Mouse (Mus musculus) midbrain, embryonic 11.5 days (tissue): ENCODE results near the gene Mmp14. TPM values are rescaled to one million over a fixed set of nuclear protein-coding genes. Genes with fewer than 3 reads are reported as not detected.
A peak's percentile ranks its signal among the peaks of the same experiment; 100 is the strongest.

ENCODE experiments used
- ATAC-seq: fragments of 200-750 bp; cut with Nextera tagmentation; 2 replicates; pipeline ENCODE4 v1.8.0; 2017; ENCODE audit warnings: moderate TSS enrichment, moderate library complexity; ENCODE audit not compliant: low FRiP score
- DNase-seq: peaks from one replicate; pipeline ENCODE4 v3.0.0; 2015; ENCODE audit warnings: low spot score; ENCODE audit errors: missing footprints
- H3K27ac ChIP-seq: fragments of 300-500 bp; sonication (generic); 2 replicates; pipeline ENCODE4 v1.5.1; 2014; ENCODE audit warnings: low read depth, low read length
- H3K27me3 ChIP-seq: fragments of 300-500 bp; sonication (generic); 2 replicates; pipeline ENCODE4 v1.6.1; 2014; ENCODE audit warnings: mild to moderate bottlenecking, low read length, moderate library complexity, mixed read lengths; ENCODE audit not compliant: control insufficient read depth, insufficient read depth
- H3K36me3 ChIP-seq: fragments of 300-500 bp; sonication (generic); 2 replicates; pipeline ENCODE4 v1.6.1; 2014; ENCODE audit warnings: mild to moderate bottlenecking, low read length, moderate library complexity, mixed read lengths; ENCODE audit not compliant: control insufficient read depth, insufficient read depth
- H3K4me1 ChIP-seq: fragments of 300-500 bp; sonication (generic); 2 replicates; pipeline ENCODE4 v1.6.1; 2014; ENCODE audit warnings: low read length; ENCODE audit not compliant: control insufficient read depth, insufficient read depth
- H3K4me2 ChIP-seq: fragments of 300-500 bp; sonication (generic); 2 replicates; pipeline ENCODE4 v1.6.1; 2014; ENCODE audit warnings: mild to moderate bottlenecking, moderate library complexity
- H3K4me3 ChIP-seq: fragments of 300-500 bp; sonication (generic); 2 replicates; pipeline ENCODE4 v1.5.1; 2014; ENCODE audit warnings: low read depth, low read length
- H3K9ac ChIP-seq: fragments of 300-500 bp; sonication (generic); 2 replicates; pipeline ENCODE4 v1.6.1; 2014; ENCODE audit warnings: low read length
- H3K9me3 ChIP-seq: fragments of 300-500 bp; sonication (generic); 2 replicates; pipeline ENCODE4 v1.6.1; 2016; ENCODE audit warnings: low read length; ENCODE audit not compliant: control insufficient read depth
- WGBS: fragments of 180-500 bp; shearing (Covaris S2); extraction: QIAGEN DNeasy Blood & Tissue Kit; methylation state at CpG from one replicate; pipeline ENCODE4 v1.1.7; 2014; 5-methylcytosine and 5-hydroxymethylcytosine counted together
- polyA plus RNA-seq: library from polyadenylated mRNA; unstranded; fragments of >200 nt; fragmentation: Nextera tagmentation; extraction: Ambion mirVana; gene quantifications from 2 replicates; pipeline ENCODE4 v1.2.1, GENCODE M21; 2014

Mmp14 gene
- polyA plus RNA-seq, result 57.4 and 57.5 TPM in 2 replicates

DNA sequence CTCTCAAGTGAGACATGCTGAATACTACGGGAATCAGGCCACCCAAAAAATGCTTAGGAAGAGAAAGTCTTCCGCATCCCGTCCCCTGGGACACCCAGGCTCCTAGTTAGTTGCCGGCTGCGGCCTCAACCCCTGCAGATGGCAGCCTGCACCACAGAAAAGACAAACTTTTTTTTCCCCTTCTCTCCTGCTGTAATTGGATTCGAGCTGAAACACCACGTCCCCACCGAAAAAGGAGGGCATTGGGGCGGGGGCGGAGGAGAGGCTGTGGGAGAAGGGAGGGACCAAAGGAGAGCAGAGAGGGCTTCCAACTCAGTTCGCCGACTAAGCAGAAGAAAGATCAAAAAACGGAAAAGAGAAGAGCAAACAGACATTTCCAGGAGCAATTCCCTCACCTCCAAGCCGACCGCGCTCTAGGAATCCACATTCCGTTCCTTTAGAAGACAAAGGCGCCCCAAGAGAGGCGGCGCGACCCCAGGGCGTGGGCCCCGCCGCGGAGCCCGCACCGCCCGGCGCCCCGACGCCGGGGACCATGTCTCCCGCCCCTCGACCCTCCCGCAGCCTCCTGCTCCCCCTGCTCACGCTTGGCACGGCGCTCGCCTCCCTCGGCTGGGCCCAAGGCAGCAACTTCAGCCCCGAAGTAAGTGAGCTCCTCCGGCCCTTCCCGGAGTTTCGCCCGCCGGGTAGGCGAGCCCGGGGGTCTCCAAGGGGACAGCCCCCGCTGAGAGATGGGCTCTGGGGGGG is at the start of gene Mmp14:
Gene Mmp14, plus strand, starts transcription at position 279 of the 744 bp plus-strand sequence.
- DNase-seq, result peak; percentile 95
- H3K27me3 ChIP-seq, result peaks cover 7% of the 10 kb centered on the region; the same call in 1 of the 2 replicates
- peak within 1 kb of the TSS; percentile 54 for H3K4me2 ChIP-seq
- WGBS, result under 1% methylated on average over 43 of the region's 49 CpGs
- no peaks in the 10 kb centered on the region for H3K9me3 ChIP-seq
- H3K27ac ChIP-seq, result peak within 1 kb of the TSS; percentile 70
- peak within 1 kb of the TSS; percentile 41 for H3K4me3 ChIP-seq
- peak; percentile 44 for ATAC-seq
- peaks cover 23% of the 10 kb centered on the region for H3K4me1 ChIP-seq
- no peaks in the 10 kb centered on the region for H3K36me3 ChIP-seq
- H3K9ac ChIP-seq, result peak within 1 kb of the TSS; percentile 69

DNA sequence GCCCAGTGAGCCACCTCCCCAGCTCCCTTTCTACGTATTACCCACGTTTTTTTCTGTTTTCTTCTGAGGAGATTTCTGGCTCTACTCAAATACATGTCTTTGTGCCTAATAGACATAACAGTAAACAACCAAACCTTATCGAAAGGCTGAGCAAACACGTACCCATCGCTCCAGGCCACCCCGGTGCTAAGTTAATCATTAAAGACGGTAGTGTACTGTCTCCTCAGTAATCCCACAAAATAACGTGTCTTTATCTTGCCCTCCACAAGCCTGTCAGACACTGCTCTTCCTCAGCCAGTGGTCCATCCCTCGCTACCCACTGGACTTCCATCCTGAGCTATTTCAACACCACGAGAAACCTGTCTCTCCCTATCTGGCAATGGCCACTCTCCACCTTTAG is 49.6 kb upstream of the Mmp14 start:
- Histone ChIP-seq H3K9ac (no peak overlapping the region), H3K4me3 (no peak overlapping the region), H3K4me1 (no peaks in the 10 kb centered on the region; the same call in 1 of the 2 replicates), H3K27ac (no peak overlapping the region), H3K9me3 (no peaks in the 10 kb centered on the region), H3K4me2 (no peak overlapping the region), H3K27me3 (no peaks in the 10 kb centered on the region), H3K36me3 (no peaks in the 10 kb centered on the region)
- DNase-seq, result no peak
- WGBS, result 88% methylated on average over 10 of the region's 10 CpGs
- ATAC-seq, result no peak

GRCm38 (mm10) chr14:54382641-54383040 is 48.8 kb upstream of the Mmp14 start:
- no peaks in the 10 kb centered on the region for H3K27me3 ChIP-seq
- H3K36me3 ChIP-seq, result no peaks in the 10 kb centered on the region
- H3K9me3 ChIP-seq, result no peaks in the 10 kb centered on the region
- no peak overlapping the region for H3K4me2 ChIP-seq
- no peak overlapping the region for H3K27ac ChIP-seq
- DNase-seq (peak; percentile 64), ATAC-seq (no peak)
- WGBS, result 68% methylated on average over 9 of the region's 9 CpGs
- H3K4me1 ChIP-seq, result no peaks in the 10 kb centered on the region; the same call in 1 of the 2 replicates
- H3K4me3 ChIP-seq, result no peak overlapping the region
- no peak overlapping the region for H3K9ac ChIP-seq

DNA sequence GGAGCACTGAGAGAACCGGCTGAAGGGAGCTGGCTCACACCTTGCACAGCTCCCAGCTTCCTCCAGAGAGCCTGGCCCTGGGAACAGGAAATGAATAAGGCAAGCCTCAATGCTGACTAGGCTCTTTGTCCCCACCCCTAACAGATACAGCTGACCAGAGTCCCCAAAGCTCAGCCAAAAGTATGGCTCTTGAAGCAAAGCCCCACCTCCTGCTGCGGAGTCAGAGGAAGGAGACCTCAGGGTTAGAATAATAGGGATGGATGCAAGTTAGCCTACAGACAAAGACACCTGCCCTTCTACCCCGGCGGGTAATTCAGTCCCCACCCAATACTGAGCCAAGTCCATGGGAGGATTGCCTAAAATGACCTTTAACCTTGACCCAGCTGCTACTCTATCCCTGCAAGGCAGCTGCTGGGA is 48.0 kb upstream of the Mmp14 start:
- DNase-seq (peak; percentile 39), ATAC-seq (0 out of 2 replicates have a peak, but pooled peaks have one; percentile 35)
- Histone ChIP-seq H3K36me3 (no peaks in the 10 kb centered on the region), H3K4me1 (no peaks in the 10 kb centered on the region; the same call in 1 of the 2 replicates), H3K9me3 (no peaks in the 10 kb centered on the region), H3K9ac (no peak overlapping the region), H3K4me2 (no peak overlapping the region), H3K27me3 (no peaks in the 10 kb centered on the region), H3K4me3 (no peak overlapping the region), H3K27ac (no peak overlapping the region)
- WGBS, result 67% methylated on average over 4 of the region's 4 CpGs

DNA sequence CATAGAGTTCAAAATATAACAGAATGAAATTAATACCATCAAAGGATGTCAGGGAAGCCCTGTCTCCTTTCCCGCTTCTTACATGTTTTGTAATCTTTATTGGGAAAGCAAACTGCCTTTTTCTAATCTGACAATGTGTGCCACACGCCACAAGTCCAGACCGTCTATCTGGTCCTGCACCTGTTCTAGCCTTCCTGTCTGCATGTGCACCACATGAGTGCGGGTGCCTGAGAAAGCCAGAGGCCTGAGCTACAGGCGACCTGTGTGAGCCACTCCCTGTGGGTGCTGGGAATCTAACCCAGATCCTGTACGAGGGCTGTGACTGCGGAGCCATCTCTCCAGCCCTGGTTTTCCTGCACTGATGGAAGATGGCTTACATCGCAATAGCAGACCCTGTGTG is 47.0 kb upstream of the Mmp14 start:
- H3K9ac ChIP-seq, result no peak overlapping the region
- no peak overlapping the region for H3K4me2 ChIP-seq
- no peaks in the 10 kb centered on the region; the same call in 1 of the 2 replicates for H3K4me1 ChIP-seq
- 91% methylated on average over 8 of the region's 8 CpGs for WGBS
- no peak overlapping the region for H3K27ac ChIP-seq
- H3K9me3 ChIP-seq, result no peaks in the 10 kb centered on the region
- DNase-seq (no peak), ATAC-seq (no peak)
- H3K36me3 ChIP-seq, result no peaks in the 10 kb centered on the region
- H3K27me3 ChIP-seq, result no peaks in the 10 kb centered on the region
- H3K4me3 ChIP-seq, result no peak overlapping the region

GRCm38 (mm10) chr14:54385968-54386618 is 45.3 kb upstream of the Mmp14 start:
- Histone ChIP-seq H3K27me3 (no peaks in the 10 kb centered on the region), H3K27ac (no peak overlapping the region), H3K9me3 (no peaks in the 10 kb centered on the region), H3K4me3 (no peak overlapping the region), H3K4me1 (no peaks in the 10 kb centered on the region; the same call in 1 of the 2 replicates), H3K9ac (no peak overlapping the region), H3K4me2 (no peak overlapping the region), H3K36me3 (no peaks in the 10 kb centered on the region)
- ATAC-seq (no peak), DNase-seq (peak; percentile 51)
- WGBS, result 85% methylated on average over 7 of the region's 7 CpGs

GRCm38 (mm10) chr14:54387546-54387945 is 43.9 kb upstream of the Mmp14 start:
- WGBS, result 84% methylated on average over 6 of the region's 6 CpGs
- Histone ChIP-seq H3K9ac (no peak overlapping the region), H3K27me3 (no peaks in the 10 kb centered on the region), H3K36me3 (no peaks in the 10 kb centered on the region), H3K27ac (no peak overlapping the region), H3K4me3 (no peak overlapping the region), H3K4me1 (no peaks in the 10 kb centered on the region; the same call in 1 of the 2 replicates), H3K9me3 (no peaks in the 10 kb centered on the region), H3K4me2 (no peak overlapping the region)
- ATAC-seq (no peak), DNase-seq (peak; percentile 45)

DNA sequence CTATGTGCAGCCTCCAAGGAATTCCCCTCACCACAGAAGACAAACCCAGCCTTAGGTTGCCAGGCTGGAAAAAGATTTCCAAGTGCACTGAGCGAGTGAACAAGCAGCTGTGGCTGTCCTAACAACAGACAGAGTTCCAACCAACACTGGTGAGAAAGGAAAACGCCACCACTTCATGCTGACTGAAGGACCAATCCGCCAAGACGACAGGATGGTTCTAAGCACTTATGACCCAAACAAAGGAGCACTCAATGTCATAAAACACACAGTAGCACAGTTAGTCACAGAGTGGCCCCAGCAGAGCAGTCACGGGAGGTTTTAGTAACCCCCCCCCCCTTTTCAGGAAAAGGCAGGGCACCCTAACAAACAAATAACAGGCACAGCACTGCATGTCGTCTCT is 40.6 kb upstream of the Mmp14 start:
- no peak overlapping the region for H3K4me2 ChIP-seq
- no peaks in the 10 kb centered on the region for H3K36me3 ChIP-seq
- no peaks in the 10 kb centered on the region for H3K9me3 ChIP-seq
- no peaks in the 10 kb centered on the region for H3K4me1 ChIP-seq
- no peak overlapping the region for H3K4me3 ChIP-seq
- H3K9ac ChIP-seq, result no peak overlapping the region
- 72% methylated on average over 6 of the region's 6 CpGs for WGBS
- no peaks in the 10 kb centered on the region for H3K27me3 ChIP-seq
- no peak for DNase-seq
- no peak for ATAC-seq
- no peak overlapping the region for H3K27ac ChIP-seq

DNA sequence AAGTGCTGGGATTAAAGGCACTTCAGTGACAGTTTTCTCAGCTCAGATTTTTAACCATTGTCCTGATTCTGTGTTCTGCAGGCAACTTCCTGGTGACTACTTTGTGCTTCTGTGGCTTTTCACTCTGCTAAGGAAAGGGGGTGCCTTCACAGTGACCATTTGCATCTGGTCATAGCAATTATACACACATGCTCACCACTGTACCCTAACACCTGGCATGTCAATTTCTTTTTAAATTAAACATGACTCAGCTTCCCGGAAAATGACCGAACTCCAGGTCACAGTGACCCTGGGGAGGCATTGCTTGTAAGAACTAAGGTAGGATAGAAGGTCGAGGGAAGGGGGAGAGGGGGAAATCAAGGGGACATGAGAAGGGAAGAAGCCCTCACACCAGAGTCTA is 37.6 kb upstream of the Mmp14 start:
- no peaks in the 10 kb centered on the region for H3K4me1 ChIP-seq

More for the DNA sequence above, 37.6 kb upstream of the Mmp14 start:
- Histone ChIP-seq H3K9me3 (no peaks in the 10 kb centered on the region), H3K36me3 (no peaks in the 10 kb centered on the region), H3K27ac (no peak overlapping the region), H3K4me2 (no peak overlapping the region), H3K4me3 (no peak overlapping the region), H3K27me3 (no peaks in the 10 kb centered on the region), H3K9ac (no peak overlapping the region)
- WGBS, result 81% methylated on average over 3 of the region's 3 CpGs
- ATAC-seq, result no peak
- no peak for DNase-seq
